Mouse (Mus musculus): ENCODE measurements around the gene Pfdn4.
A peak's percentile ranks its signal among the peaks of the same experiment; 100 is the strongest.

Gene Pfdn4

DNA sequence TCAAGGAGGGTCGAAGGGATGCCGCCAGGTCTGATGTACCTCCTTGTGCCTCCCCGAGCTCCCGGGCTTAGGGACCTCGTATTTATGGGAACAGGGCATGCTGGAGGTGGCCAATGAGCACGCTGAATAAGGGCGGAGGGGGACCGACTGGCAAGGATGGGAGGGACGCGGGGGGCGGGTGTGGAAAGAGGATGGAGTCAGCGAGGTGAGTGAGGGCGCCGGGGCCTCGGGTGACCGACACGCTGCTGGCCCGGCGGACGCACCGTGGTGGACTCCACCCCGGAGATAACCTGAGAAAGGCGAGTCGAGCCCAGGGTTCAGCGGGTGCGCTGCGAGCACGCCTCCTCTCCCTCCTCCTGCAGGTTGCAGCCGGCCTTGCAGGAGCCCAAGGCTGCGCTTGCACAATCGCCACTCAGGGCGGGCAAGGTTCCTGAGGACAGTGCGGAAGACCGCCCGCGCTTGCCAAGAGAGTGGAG, 901 bp downstream of the Pfdn4 start, which contains the start of gene Cyp24a1:
TSS of gene Cyp24a1 (minus strand) at position 55 of the 476 bp plus-strand sequence.
- no peak for DNase-seq (ENCODE audit: low spot score in 2 of 2)

DNA sequence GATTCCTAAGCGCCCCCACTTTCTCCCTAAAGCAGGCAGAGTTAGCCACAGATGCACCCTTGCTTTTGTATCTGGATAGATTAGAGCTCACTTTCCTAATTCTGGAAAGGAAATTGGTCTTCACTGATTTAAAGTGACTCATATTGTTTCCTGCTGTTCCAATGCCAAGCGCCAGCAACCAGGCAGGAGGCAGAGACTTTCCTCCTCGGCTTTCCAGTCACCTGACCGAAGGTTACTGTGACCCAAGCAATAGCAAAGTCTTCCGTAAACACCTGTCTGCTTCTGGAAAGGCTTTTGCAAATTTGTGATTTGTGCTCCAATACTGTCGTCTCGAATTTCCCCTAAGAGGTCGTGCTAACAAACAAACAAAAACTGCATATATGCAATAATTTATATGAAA, 1.8 kb downstream of the Pfdn4 start:
- no peak for DNase-seq (ENCODE audit: low spot score in 2 of 2)

DNA sequence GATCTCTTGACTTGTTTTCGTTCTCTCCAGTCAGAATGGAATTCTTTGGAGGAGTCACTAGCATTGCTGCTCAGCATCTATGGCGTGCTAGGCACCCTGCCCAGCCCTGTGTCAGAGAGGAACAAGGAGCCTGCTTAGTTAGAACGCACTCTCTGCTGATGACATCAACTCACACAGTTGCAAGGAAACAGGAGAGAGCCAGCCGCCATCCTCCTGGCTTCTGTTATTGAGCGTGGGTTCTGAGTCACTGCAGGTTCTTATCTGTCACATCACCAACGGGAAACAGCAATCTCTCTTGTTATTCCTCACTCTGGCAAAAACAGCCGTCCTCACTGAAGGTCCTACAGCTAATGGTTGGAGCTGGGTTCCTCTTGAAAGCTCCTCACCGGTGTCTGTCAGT, 7.1 kb downstream of the Pfdn4 start:
- DNase-seq (ENCODE audit: low spot score in 2 of 2) = no peak

DNA sequence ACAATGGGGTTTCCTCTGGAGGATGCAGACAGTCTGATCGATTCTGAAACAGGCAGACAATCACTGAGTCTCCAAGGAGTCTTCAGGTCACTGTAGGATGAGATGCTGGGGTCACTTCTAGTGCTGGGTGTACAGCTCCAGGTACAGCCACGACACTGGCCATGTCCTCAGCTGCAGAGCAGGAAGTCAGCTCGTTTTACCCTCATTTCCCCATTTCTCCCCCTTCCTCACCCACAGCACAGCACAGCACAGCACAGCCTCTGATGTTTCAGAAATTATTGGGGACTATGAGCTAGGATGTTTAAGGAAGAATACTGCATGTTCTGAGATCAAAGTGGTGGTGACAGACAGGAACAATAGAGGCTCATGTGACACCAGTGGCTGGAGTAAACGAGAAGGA, 7.8 kb downstream of the Pfdn4 start:
- DNase-seq (ENCODE audit: low spot score in 2 of 2) = no peak

DNA sequence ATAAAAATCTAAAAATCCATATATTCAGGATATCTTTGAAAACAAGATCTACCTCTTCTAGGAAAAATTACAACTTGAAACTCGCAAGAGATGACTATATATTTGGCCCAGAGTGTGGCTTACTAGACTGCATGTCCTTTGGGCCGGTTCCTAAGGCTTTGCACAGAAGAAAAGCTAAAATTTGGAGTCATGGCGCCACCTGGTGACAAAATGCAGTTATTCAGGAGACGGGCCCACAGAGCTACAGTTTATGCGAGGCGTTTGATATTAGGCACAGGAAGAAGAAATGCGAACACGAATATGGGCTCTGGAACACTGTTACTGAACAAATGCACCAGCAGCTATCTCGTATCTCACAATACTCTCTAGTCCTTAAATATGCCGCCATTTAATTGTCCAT, 11.5 kb downstream of the Pfdn4 start:
- DNase-seq (ENCODE audit: low spot score in 2 of 2) = peak; percentile 80 to 85

DNA sequence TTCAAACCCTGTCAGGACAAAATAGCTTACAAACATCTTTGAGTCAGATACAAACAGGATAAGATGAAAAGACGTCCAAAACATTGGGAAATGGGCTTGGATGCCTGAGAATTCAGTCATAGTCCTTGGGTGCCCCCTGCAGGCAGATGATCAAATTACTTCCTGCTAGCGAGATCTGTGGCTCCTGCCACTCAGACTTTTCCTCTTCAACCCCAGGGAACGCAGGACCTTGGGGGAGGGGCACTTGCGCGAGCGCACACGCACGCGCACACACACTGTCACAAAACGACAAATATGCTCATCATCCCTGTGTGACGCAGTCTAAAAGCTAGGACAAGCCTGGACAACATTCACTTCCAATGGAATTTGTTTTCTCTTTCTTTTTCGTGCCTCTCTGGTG, 12.6 kb downstream of the Pfdn4 start:
- DNase-seq (ENCODE audit: low spot score in 2 of 2) = peak; percentile 95 to 96

DNA sequence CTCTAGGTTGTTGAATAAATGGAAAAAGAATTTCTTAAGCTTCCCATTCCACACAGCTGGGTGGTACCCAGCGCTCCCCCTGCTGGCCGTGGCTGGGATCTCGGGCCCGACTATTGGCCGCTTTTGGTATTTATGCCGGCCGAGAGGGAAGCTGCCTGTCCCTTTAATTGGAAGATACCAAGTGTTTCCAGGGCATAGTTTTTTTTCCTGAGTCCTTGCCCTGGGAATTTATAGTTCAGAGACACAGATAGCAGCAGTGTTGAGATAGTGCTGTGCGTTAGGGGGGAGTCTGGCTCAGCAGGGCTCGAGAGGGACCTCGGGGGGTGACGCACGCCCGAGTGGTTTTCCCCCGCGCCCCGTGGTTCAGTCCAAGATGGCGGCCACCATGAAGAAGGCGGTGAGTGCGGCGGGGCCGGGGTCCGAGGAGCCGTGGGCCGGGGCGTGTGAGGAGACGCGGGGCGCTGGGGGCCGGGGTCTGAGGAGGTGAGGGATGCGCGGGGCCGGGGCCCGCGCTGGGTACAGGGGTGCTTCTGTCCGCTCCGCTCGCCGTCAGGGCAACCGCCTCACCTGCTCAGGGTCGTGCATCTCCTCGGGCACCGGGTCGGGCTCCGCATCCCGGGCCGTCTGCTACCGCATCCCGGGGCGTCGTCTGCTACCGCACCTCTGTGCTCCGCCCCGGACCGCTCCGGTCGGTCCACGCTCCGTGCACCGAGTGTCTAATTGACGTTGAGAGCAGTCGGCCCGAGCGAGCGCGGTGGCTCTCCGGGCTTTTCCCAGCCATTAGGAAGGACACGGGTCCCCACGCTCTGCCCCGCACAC, 15.1 kb downstream of the Pfdn4 start:
- DNase-seq (ENCODE audit: low spot score in 2 of 2) = peak; percentile 92 to 95

DNA sequence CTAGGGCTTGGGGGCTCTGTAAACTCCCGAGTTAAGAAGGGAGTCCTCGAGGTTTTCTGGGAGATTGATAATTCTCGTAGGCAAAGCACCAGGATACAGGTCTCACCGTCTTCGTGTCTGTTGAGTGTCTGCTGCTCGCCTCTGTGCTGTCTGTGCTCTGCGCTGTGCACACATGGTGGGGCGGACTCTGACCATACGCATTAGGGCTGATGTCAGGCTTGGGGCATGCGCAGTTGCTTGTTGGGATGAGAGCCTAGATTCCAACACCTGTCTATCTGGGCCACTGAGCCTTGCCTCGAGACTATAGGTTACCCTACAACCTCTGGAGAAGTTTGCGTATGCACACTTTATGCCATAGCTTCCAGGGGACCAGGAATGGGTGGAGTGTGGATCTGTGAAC, 17.5 kb downstream of the Pfdn4 start:
- DNase-seq (ENCODE audit: low spot score in 2 of 2) = no peak

DNA sequence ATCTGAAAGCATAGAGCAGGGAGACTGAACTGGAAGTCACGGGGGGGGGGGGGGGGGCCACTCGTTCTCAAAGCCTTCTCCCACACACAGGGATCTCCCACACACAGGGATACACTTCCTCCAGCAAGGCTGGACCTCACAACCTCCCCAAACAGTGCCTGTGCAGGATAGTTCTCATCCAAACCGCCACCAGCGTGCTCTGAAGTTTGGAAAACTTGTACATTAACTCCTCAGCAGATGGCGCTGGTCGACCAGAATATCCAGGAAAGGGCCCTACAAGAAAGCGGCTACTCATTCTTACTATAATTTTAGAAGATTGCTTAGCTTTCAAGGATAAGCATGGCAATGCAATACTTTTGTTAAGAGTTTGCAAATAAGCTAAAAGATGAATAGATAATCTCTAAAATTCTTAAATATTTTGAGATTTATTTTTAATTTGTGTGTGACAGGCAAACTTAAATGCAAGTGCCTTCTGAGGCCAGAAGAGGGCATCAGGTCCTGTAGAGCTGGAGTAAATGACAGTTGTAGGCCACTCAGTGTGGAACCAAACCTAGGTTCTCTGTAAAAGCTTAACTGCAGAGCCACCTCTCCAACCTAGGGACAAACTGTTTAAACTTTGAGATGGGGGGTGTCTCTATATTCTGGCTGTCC, 24.2 kb downstream of the Pfdn4 start:
- no peak for DNase-seq (ENCODE audit: low spot score in 2 of 2)

DNA sequence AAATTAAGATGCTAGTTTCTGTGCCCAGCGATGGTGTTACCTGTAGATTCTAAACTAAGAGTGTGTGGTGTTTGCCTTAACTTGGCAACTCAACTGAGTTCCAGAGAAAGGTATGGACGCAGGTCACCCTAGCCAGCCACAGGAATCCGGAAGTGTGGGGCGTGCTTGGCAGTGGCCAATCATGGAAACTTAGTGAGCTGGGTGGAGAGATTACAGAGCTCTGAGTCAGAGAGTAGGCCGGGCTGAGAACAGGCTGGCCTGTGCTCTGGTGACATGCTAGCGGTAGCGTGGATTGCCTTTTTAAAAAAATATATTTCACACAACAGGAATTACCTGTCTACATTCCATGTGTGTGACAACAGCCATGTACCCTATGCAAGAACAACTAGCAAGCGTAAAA, 30.3 kb downstream of the Pfdn4 start:
- DNase-seq (ENCODE audit: low spot score in 2 of 2) = no peak

DNA sequence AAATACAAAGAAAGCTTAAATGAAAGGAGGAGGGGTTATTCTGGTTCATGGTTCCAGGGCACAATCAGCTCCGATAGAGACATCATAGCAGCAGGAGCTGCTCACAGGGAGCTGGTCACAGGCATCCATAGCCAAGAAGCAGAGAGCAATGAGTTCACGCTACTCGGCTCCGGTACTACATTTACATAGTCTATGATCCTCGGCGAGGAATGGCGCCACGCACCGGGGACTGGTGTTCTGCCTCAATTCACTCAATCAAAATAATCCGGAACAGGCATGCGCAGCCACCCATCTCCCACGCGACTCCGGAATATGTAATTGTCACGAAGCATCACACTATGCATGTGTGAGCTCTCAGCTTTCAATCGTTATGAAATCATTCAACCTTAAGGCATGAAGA, 31.8 kb downstream of the Pfdn4 start:
- DNase-seq (ENCODE audit: low spot score in 2 of 2) = no peak

DNA sequence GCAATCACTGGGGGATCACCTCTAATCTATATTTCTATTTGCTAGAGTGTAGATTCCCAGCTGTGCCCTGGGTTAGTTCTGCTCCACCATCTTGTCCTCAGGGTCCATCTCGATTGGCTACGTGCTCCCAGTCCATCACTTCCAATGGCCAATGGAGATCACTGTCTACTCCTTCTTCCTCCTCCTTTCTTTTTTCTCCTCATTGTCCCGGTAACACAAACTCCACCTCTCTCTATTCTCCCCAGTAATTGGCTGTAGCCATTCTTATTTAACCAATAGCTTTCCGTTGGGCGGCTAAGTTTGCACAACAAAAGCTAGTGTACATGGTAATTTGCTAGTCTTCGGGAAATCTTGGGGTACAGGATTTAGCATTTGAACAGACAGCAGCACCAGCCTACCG, 33.5 kb downstream of the Pfdn4 start:
- no peak for DNase-seq (ENCODE audit: low spot score in 2 of 2)

DNA sequence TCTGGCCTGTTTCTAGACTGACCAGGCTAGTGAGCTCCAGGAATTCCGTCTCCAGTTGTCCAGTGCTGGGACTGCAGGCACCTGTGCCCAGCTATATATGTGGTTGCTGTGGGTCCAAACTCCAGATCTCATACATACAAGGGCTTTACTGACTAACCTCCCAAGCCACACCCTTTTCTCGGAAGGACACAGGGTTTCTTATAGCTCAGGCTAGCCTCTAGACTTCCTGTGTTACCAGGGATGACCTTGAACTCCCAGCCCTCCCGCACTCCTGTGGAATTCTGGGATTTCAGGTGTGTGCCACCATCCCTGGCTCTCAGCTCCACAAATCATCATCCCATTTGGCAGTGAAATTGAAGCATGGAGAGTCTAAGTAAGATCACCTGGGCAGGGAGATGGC, 34.0 kb downstream of the Pfdn4 start:
- DNase-seq (ENCODE audit: low spot score in 2 of 2) = no peak

DNA sequence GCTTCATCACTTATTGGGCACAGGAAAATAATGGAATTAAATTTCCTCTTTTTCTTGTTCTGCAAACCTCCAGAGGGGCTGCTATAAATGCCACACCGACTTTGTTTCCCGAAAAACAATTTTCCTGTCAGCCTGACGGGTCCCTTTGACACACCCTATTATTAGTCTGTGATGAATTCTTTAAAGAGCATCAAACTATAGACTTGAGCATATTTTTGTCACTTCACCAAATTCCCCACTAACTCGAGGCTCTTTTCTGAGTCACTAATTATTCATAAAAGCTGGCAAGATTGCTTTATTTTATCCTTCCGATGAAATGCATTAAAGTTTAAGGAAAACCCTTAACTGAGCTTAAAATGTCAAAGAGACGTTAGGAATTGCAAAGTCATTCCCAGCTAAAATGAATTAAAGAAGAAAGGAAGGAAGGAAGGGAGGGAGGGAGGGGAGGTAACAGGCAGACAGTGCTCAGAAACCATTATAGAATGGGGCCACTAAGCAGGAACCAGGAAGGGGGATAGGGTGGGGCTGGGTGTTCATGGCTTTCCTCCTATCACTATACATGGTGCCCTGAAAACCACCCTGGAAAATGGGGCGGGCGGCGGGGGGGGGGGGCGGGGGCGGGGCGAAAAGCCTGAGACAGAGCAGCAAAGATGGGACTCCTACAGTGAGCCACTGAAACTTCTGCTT, 38.0 kb downstream of the Pfdn4 start:
- no peak for DNase-seq (ENCODE audit: low spot score in 2 of 2)

DNA sequence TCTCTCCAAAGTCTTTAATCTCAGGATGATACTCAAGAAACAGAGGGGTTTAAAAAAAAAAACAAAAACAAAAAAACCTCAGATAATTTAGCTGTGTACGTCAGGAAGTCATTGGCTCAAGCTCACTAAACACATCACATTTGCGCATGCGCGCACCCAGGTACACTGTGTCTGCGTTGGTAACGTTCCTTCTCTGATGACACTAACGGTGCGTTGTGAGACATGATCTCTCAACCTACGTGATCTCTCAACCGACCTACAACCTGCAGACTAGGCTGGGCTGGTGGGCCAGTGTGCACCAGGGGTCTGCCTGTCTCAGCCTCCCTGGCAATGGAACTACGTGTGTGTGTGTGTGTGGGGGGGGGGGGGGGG, 38.6 kb downstream of the Pfdn4 start:
- DNase-seq (ENCODE audit: low spot score in 2 of 2) = no peak

DNA sequence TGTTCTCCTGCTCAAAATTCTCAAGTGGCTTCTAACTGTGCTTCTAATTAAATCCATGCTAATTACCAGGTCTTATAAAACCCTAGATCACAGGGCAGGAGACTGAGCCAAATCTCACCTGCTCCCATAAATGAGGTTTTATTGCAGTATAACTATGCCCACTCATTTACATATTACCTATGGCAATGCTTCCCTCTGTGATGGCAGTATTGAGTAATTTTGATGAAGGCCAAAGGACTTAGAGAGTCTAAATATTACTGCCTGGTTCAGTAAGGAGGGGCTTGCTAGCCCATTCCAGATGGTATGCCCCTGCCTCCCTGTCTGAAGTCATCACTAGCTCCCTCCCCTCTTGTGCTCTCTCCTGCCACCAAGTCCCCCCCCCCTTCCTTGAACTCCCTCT, 39.6 kb downstream of the Pfdn4 start:
- no peak for DNase-seq (ENCODE audit: low spot score in 2 of 2)

DNA sequence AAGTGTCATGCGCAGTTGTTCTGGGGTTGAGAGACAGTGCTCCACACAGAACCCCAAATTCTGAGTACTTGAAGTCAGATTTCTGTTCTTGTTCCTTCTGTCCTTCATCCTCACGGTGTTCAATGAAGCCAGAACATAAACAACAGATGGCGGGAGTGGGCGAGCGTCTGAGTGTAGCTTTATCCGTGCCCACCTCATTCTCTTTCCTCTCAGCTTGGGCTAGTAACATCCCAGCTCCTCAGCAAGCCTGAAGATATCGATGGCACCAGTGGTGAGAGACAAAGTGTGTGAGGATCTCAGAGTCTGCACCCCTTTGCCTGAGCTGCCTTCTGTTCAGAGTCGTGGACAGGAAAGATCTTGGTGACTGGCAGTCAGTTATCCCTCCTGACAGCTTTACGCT, 43.0 kb downstream of the Pfdn4 start:
- DNase-seq (ENCODE audit: low spot score in 2 of 2) = peak in 1 of 2 experiments; percentile 42

DNA sequence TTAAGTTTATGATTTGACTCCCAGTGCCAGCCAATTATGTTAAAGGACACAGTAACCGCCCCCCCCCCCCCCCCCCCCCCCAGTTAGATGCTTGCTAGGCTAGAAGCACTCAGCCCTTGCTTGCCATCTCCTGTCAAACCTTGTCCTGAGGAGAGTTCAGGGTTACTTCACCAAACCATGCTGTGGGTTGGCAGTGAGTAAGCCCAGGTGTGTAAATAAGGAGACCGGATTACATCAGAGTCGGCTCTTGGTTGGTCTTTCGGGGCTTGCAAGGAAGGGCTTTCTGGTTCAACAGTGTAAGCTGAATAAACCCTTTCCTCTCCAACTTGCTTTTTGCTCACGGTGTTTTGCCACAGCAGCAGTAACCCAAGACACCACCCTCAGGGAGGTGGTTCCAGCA, 47.4 kb downstream of the Pfdn4 start:
- no peak for DNase-seq (ENCODE audit: low spot score in 2 of 2)

DNA sequence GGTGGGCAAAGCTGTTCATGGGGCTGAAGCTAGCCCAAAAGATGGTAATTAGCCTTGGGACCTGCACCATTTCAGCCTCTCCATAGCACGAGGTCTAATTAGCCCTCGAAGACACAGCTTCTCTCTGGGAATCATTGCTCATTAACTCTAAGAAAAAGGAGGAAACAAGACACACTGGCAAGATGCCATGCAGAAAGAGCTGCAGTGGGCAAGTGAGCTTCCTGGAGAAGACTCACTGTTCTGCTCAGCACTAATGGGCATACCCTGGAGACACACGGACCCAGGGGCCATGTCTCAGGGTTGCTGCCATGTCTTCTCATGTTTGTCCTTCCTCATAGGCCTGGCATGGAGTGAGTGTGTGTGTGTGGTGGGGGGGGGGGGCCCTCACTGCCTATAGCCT, 47.9 kb downstream of the Pfdn4 start:
- no peak for DNase-seq (ENCODE audit: low spot score in 2 of 2)

DNA sequence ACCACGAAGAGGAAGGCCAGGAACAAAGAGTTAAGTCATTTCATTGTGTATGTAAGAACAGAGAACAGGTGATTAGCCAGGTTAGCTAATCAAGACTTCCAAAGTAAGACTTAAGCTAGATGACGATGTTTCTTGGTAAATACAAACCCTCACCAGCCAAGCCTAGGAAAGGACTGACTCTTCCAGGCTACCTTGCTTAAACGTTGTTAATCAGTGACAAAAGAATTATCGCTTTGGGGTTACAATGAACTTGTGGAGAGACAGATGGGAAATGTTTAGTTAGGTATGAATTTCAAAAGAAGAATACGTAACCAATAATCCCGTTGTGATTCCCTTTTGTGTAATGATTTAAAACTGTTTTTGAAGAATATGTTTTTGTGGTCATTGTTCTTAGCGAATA, 48.7 kb downstream of the Pfdn4 start:
- no peak for DNase-seq (ENCODE audit: low spot score in 2 of 2)

DNA sequence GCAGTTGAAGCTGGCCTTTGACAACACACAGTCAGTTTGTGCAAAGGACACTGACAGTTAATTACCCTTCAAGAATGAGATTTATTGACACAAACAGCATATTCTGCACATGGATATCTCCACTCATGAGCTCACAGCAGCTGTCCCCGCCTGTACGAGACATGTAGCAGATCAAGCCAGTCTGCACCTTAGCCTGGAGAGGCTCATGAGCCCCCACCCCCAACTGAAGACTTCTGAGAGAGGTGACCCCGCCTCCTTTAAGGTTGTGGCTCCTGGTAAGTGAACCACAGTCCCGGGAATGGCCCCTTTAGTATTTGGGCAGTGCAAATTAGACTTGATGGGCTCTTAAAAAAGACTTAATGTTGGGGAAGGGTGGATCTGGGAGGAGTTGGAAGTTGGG, 49.5 kb downstream of the Pfdn4 start:
- DNase-seq (ENCODE audit: low spot score in 2 of 2) = no peak

DNA sequence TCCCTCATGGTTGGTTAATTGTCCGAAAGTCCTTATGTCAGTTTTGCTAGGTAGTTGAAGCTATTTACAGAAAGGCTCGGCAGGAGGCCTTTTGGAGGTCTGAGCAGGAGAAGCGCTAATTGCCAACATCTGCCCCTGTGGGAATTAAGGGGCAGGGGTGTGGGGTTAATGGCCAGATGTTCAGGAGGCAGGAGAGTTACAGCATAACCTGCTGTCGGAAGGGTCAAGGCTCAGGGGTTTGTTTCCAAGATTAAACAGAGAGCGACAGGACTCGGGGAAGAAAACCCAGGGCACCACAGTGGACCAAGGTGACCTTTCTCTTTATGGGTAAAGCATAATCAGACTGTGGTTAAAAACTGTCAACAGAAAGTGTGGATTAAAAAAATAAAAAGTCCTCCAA, 51.3 kb downstream of the Pfdn4 start:
- no peak for DNase-seq (ENCODE audit: low spot score in 2 of 2)

DNA sequence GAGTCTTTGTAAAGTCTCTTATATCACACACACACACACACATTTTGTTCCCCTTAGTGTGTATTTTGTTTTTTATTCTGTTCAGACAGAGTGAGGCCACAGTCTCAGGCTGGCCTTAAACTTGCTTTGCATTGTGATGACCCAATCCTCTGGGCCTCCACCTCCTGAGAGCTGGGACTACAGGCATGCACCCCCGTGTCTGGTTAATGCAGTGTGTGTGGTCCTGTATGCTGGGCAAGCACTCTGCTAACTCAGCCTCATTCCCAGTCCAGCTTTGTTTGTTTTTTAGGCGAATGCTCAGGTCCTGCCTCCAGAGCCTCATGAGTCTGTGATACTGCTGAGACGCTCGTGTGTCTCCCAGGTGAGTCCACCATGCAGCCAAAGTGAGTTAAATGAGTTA, 51.8 kb downstream of the Pfdn4 start:
- no peak for DNase-seq (ENCODE audit: low spot score in 2 of 2)
